Mouse (Mus musculus): ENCODE measurements at regions not wholly inside any gene's neighbourhood (a gene's known extent, or its start where the extent isn't known, plus 50 kb on each side); places are given as distances from the start of the nearest gene placed in this dataset.

- no peak for TF ChIP-seq CTCF (IDR thresholded peaks at IDR 0.05; ENCODE audit: insufficient read depth, low read length)
- TF ChIP-seq POLR2A (IDR thresholded peaks at IDR 0.05; ENCODE audit: borderline replicate concordance, extremely low read depth, low read depth, low read length) = no peak
Measured at GRCm38 (mm10) chr11:31818032-31818431, 54.0 kb upstream of the Cpeb4 start.
